Mouse (Mus musculus) stomach, embryonic 14.5 days (tissue): ENCODE measurements around the gene Cct6b. TPM values are rescaled to one million over a fixed set of nuclear protein-coding genes. Genes with fewer than 3 reads are reported as not detected.

Experiments used
- ATAC-seq: fragments of 200-750 bp; cut with Nextera tagmentation; 2 replicates; pipeline ENCODE4 v1.8.0; 2017; ENCODE audit warnings: low read depth, moderate TSS enrichment; ENCODE audit not compliant: insufficient number of reproducible peaks, insufficient read depth, low FRiP score
- H3K27ac ChIP-seq: fragments of 300-500 bp; sonication (generic); 2 replicates; pipeline ENCODE4 v1.5.1; 2014; ENCODE audit warnings: mild to moderate bottlenecking, low read length, moderate library complexity, mixed read lengths
- H3K27me3 ChIP-seq: fragments of 300-500 bp; sonication (generic); 2 replicates; pipeline ENCODE4 v1.6.1; 2014; ENCODE audit warnings: low read length, control low read depth, mixed read lengths; ENCODE audit not compliant: control insufficient read depth, insufficient read depth
- H3K36me3 ChIP-seq: fragments of 300-500 bp; sonication (generic); 2 replicates; pipeline ENCODE4 v1.6.1; 2014; ENCODE audit warnings: mild to moderate bottlenecking, control low read depth, low read length, moderate library complexity, mixed read lengths; ENCODE audit not compliant: control insufficient read depth, insufficient read depth
- H3K4me1 ChIP-seq: fragments of 300-500 bp; sonication (generic); 2 replicates; pipeline ENCODE4 v1.6.1; 2014; ENCODE audit warnings: low read length, control low read depth, mixed read lengths; ENCODE audit not compliant: control insufficient read depth, insufficient read depth
- H3K4me2 ChIP-seq: fragments of 300-500 bp; sonication (generic); replicated peaks from 2 replicates; pipeline ENCODE4 v1.6.1; 2014; ENCODE audit warnings: low read depth, low read length, control low read depth
- H3K4me3 ChIP-seq: fragments of 300-500 bp; sonication (generic); 2 replicates; pipeline ENCODE4 v1.5.1; 2014; ENCODE audit warnings: low read depth, low read length, control low read depth
- H3K9ac ChIP-seq: fragments of 300-500 bp; sonication (generic); replicated peaks from 2 replicates; pipeline ENCODE4 v1.6.1; 2014; ENCODE audit warnings: low read depth, mild to moderate bottlenecking, control low read depth, low read length, moderate library complexity, mixed read lengths
- H3K9me3 ChIP-seq: fragments of 300-500 bp; sonication (generic); 2 replicates; pipeline ENCODE4 v1.6.1; 2016; ENCODE audit warnings: low read depth, low read length, control low read depth; ENCODE audit not compliant: control insufficient read depth
- WGBS: fragments of 180-500 bp; shearing (Covaris S2); extraction: QIAGEN DNeasy Blood & Tissue Kit; methylation state at CpG from one replicate; pipeline ENCODE4 v1.1.7; 2014; 5-methylcytosine and 5-hydroxymethylcytosine counted together
- polyA plus RNA-seq: library from polyadenylated mRNA; unstranded; fragments of >200 nt; fragmentation: Nextera tagmentation; extraction: Ambion mirVana; gene quantifications from 2 replicates; pipeline ENCODE4 v1.2.1, GENCODE M21; 2014

Gene Cct6b
- polyA plus RNA-seq, 1 experiment from 2014 or later: 0.22 TPM

DNA sequence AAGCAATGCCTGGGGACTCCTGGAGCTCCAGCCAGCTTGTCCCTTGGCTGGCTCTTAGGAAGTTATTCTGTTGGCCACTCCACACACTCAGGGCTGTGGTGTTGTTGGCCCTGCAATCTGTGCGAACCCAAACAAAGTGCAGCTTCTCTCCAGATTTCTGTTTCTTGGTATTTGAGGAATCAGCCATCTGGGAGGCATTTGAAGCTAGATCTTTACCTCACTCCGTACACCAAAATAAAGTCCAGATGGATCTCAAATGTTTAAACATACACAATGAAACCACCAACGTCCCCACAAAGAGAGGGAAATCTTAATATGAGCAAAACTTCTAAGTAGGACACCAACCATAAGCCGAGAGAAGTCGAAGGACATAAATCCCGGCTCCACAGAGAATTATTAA is 71.5 kb downstream of the Cct6b start:
- H3K4me2 ChIP-seq: no peak overlapping the region
- no peak overlapping the region for H3K27ac ChIP-seq
- 67% methylated on average over 6 of the region's 6 CpGs for WGBS
- H3K36me3 ChIP-seq: no peaks in the 10 kb centered on the region
- ATAC-seq: no peak
- no peaks in the 10 kb centered on the region for H3K27me3 ChIP-seq
- no peak overlapping the region for H3K9ac ChIP-seq
- H3K9me3 ChIP-seq: no peaks in the 10 kb centered on the region
- H3K4me1 ChIP-seq: no peaks in the 10 kb centered on the region
- H3K4me3 ChIP-seq: no peak overlapping the region

GRCm38 (mm10) chr11:82690476-82690875 is 73.6 kb downstream of the Cct6b start:
- Histone ChIP-seq H3K4me1 (no peaks in the 10 kb centered on the region), H3K27me3 (no peaks in the 10 kb centered on the region), H3K36me3 (no peaks in the 10 kb centered on the region), H3K9ac (no peak overlapping the region), H3K4me2 (no peak overlapping the region), H3K27ac (no peak overlapping the region), H3K4me3 (no peak overlapping the region), H3K9me3 (no peaks in the 10 kb centered on the region)
- ATAC-seq: no peak
- 66% methylated on average over 5 of the region's 5 CpGs for WGBS

DNA sequence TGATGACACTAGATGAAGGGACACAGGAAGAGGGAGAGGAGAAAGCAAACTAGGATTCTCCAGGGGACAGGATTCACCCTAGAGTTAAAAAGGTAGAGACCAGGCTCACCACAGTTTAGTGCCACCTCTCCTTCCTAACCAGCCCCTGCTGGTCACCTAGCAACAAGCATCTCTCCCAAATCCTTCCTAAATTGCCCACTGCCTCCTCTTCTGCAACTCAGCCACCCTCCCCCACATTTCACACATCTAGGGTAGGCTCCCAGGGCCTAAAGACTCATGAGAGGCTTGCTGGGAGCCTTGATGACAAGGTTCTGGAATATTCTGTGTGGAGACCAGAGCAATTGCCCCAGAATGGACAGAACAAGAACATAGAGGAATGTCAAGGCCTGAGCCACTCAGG is 76.5 kb downstream of the Cct6b start:
- Histone ChIP-seq H3K4me2 (no peak overlapping the region), H3K4me3 (no peak overlapping the region), H3K27me3 (no peaks in the 10 kb centered on the region), H3K27ac (no peak overlapping the region), H3K9me3 (no peaks in the 10 kb centered on the region), H3K4me1 (peaks cover 4% of the 10 kb centered on the region; the same call in 1 of the 2 replicates), H3K9ac (no peak overlapping the region), H3K36me3 (no peaks in the 10 kb centered on the region)
- ATAC-seq: no peak

- peak; percentile 33; the same call in 1 of the 2 replicates for ATAC-seq
- peaks cover 4% of the 10 kb centered on the region; the same call in 1 of the 2 replicates for H3K4me1 ChIP-seq
- H3K27me3 ChIP-seq: no peaks in the 10 kb centered on the region
- H3K4me2 ChIP-seq: no peak overlapping the region
- 49% methylated on average over 6 of the region's 6 CpGs for WGBS
- H3K4me3 ChIP-seq: no peak overlapping the region
- H3K9me3 ChIP-seq: no peaks in the 10 kb centered on the region
- no peak overlapping the region for H3K9ac ChIP-seq
- H3K27ac ChIP-seq: no peak overlapping the region
- no peaks in the 10 kb centered on the region for H3K36me3 ChIP-seq
Observed at GRCm38 (mm10) chr11:82684676-82685075, 79.4 kb downstream of the Cct6b start.

- no peaks in the 10 kb centered on the region for H3K27me3 ChIP-seq
- H3K4me1 ChIP-seq: peaks cover 4% of the 10 kb centered on the region; the same call in 1 of the 2 replicates
- WGBS: 48% methylated on average over 12 of the region's 12 CpGs
- H3K4me2 ChIP-seq: no peak overlapping the region
- H3K9ac ChIP-seq: no peak overlapping the region
- no peaks in the 10 kb centered on the region for H3K36me3 ChIP-seq
- ATAC-seq: peak; percentile 28; the same call in 1 of the 2 replicates
- H3K9me3 ChIP-seq: no peaks in the 10 kb centered on the region
- no peak overlapping the region for H3K27ac ChIP-seq
- no peak overlapping the region for H3K4me3 ChIP-seq
Observed at GRCm38 (mm10) chr11:82683765-82684505, 80.2 kb downstream of the Cct6b start.

DNA sequence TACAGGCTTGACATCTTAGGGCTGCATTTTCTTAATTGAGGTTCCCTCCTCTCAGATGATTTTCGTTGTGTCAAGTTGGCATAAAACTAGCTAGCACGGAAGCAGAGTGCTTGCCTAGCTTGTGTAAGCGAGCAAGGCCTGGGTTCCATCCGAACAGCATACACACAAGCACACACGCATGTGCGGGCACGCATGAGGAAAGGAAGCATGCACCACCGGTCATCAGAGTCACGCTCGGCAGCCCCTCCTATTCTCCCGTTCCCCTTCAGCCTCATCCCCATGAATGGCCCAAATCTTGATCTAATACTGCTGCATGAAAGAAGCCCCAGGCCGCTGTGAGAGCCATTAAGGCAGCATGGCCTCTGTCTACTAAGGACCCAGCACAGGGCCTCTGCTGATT is 85.6 kb downstream of the Cct6b start:
- Histone ChIP-seq H3K4me3 (no peak overlapping the region), H3K4me1 (no peaks in the 10 kb centered on the region), H3K36me3 (no peaks in the 10 kb centered on the region), H3K9me3 (no peaks in the 10 kb centered on the region), H3K9ac (no peak overlapping the region), H3K27ac (no peak overlapping the region), H3K4me2 (no peak overlapping the region), H3K27me3 (no peaks in the 10 kb centered on the region)
- WGBS: 90% methylated on average over 12 of the region's 12 CpGs
- ATAC-seq: no peak

Other genes with a start within 250 kb of the Cct6b start
- gene Zfp830, start within 50 bp of the Cct6b start, polyA plus RNA-seq: 34.2 and 37.8 TPM in 2 replicates
- 34.9 and 43.4 TPM in 2 replicates for gene Lig3, start 16.8 kb upstream of the Cct6b start, polyA plus RNA-seq
- 17.9 and 19.5 TPM in 2 replicates for gene Rffl, start 106.9 kb upstream of the Cct6b start, polyA plus RNA-seq
- gene Rad51d, start 126.3 kb upstream of the Cct6b start, polyA plus RNA-seq: 14.1 and 14.4 TPM in 2 replicates
- 0.12 and 0.34 TPM in 2 replicates for gene Fndc8, start 127.8 kb upstream of the Cct6b start, polyA plus RNA-seq
- 30.9 and 31.6 TPM in 2 replicates for gene Nle1, start 144.1 kb upstream of the Cct6b start, polyA plus RNA-seq
- 1.6 and 1.8 TPM in 2 replicates for gene Unc45b, start 146.2 kb upstream of the Cct6b start, polyA plus RNA-seq
- gene Slfn5, start 187.0 kb upstream of the Cct6b start, polyA plus RNA-seq: 1.3 and 1.8 TPM in 2 replicates
- gene Slfn9, start 227.5 kb upstream of the Cct6b start, polyA plus RNA-seq: 30.6 and 35.9 TPM in 2 replicates